Mouse (Mus musculus) CH12.LX (cell line): Measurements from ENCODE around the gene Itgb7.

Source experiments
- POLR2A ChIP-seq: IDR thresholded peaks from 2 replicates; pipeline ENCODE4 v1.6.1; 2011; ENCODE audit warnings: low read depth, mild to moderate bottlenecking, improper control_type of control experiment, low read length
- ZC3H11A ChIP-seq: IDR thresholded peaks from 2 replicates; pipeline ENCODE4 v1.6.1; 2012; ENCODE audit warnings: low read depth, mild to moderate bottlenecking, inconsistent platforms, low read length, improper control_type of control experiment

DNA sequence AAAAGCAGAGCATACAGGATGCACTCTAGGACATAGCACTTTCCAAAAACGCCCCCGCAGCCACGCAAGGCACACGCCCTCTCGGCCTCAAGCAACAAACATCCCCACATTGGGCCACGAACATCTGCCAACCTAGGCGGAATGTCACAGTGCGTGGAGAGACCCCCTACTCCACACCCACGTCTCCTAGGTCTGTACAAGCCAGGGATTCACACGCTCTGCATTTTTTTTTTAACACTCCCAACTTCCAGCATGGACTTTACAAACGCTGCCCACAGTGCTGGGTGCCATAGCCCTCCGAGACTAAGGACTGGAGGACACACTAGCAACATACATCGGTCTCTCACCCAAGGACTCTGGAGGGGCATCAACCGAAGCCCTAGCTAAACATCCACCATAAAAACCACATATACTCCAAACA, 13.7 kb upstream of the Itgb7 start:
- TF ChIP-seq ZC3H11A = no peak
- TF ChIP-seq POLR2A = no peak
